Mouse (Mus musculus): Measurements from ENCODE around the gene Phf20. TPM values are rescaled to one million over a fixed set of nuclear protein-coding genes. Genes with fewer than 3 reads are reported as not detected.

Gene Phf20
- polyA plus RNA-seq, 1 experiment from 2014 or later, result 63.8 TPM

- DNase-seq (ENCODE audit: low spot score) (no peak), ATAC-seq (replicated peaks; ENCODE audit: low FRiP score, low read depth) (no peak)
- no peak overlapping the region for H3K4me2 ChIP-seq (ENCODE audit: low read length)
- H3K9me3 ChIP-seq (replicated peaks; ENCODE audit: low read length), result no peaks in the 10 kb centered on the region
- no peaks in the 10 kb centered on the region for H3K4me1 ChIP-seq (replicated peaks; ENCODE audit: insufficient read depth, low read length)
- WGBS, result 71% methylated on average over 2 of the region's 2 CpGs
- H3K36me3 ChIP-seq (ENCODE audit: insufficient read depth, low read length), result peaks cover 35% of the 10 kb centered on the region; the same call in 1 of the 2 replicates
- H3K4me3 ChIP-seq (replicated peaks; ENCODE audit: low read depth, low read length), result no peak overlapping the region
- no peak overlapping the region for H3K27ac ChIP-seq
- no peaks in the 10 kb centered on the region for H3K27me3 ChIP-seq (ENCODE audit: insufficient read depth, low read length)
- no peak overlapping the region for H3K9ac ChIP-seq (ENCODE audit: low read depth, low read length)
- no peak for TF ChIP-seq CTCF (IDR thresholded peaks at IDR 0.05; ENCODE audit: low read depth)
Measured at GRCm38 (mm10) chr2:156285161-156285560, 88.9 kb downstream of the Phf20 start.

- no peak overlapping the region for H3K4me2 ChIP-seq (ENCODE audit: low read length)
- H3K4me1 ChIP-seq (replicated peaks; ENCODE audit: insufficient read depth, low read length), result no peaks in the 10 kb centered on the region
- no peak overlapping the region for H3K4me3 ChIP-seq (replicated peaks; ENCODE audit: low read depth, low read length)
- peaks cover 30% of the 10 kb centered on the region; the same call in 1 of the 2 replicates for H3K36me3 ChIP-seq (ENCODE audit: insufficient read depth, low read length)
- 93% methylated on average over 4 of the region's 4 CpGs for WGBS
- H3K9me3 ChIP-seq (replicated peaks; ENCODE audit: low read length), result no peaks in the 10 kb centered on the region
- no peak for ATAC-seq (replicated peaks; ENCODE audit: low FRiP score, low read depth)
- TF ChIP-seq CTCF (IDR thresholded peaks at IDR 0.05; ENCODE audit: low read depth), result peak; percentile 12; the same call in 1 of the 2 replicates
- no peak overlapping the region for H3K9ac ChIP-seq (ENCODE audit: low read depth, low read length)
- DNase-seq (ENCODE audit: low spot score), result no peak
- H3K27me3 ChIP-seq (ENCODE audit: insufficient read depth, low read length), result no peaks in the 10 kb centered on the region
- no peak overlapping the region for H3K27ac ChIP-seq
Measured at GRCm38 (mm10) chr2:156286733-156287132, 90.5 kb downstream of the Phf20 start.

- Histone ChIP-seq H3K4me1 (replicated peaks; ENCODE audit: insufficient read depth, low read length) (no peaks in the 10 kb centered on the region), H3K4me2 (ENCODE audit: low read length) (no peak overlapping the region), H3K27ac (no peak overlapping the region), H3K36me3 (ENCODE audit: insufficient read depth, low read length) (peaks cover 30% of the 10 kb centered on the region; the same call in 1 of the 2 replicates), H3K9ac (ENCODE audit: low read depth, low read length) (no peak overlapping the region), H3K9me3 (replicated peaks; ENCODE audit: low read length) (no peaks in the 10 kb centered on the region), H3K4me3 (replicated peaks; ENCODE audit: low read depth, low read length) (no peak overlapping the region), H3K27me3 (ENCODE audit: insufficient read depth, low read length) (no peaks in the 10 kb centered on the region)
- WGBS, result 94% methylated on average over 2 of the region's 2 CpGs
- no peak for TF ChIP-seq CTCF (IDR thresholded peaks at IDR 0.05; ENCODE audit: low read depth)
- DNase-seq (ENCODE audit: low spot score) (no peak), ATAC-seq (replicated peaks; ENCODE audit: low FRiP score, low read depth) (no peak)
Measured at GRCm38 (mm10) chr2:156288222-156288621, 92.0 kb downstream of the Phf20 start.

- peaks cover 42% of the 10 kb centered on the region for H3K36me3 ChIP-seq (ENCODE audit: insufficient read depth, low read length)
- no peak overlapping the region for H3K4me2 ChIP-seq (ENCODE audit: low read length)
- H3K9ac ChIP-seq (ENCODE audit: low read depth, low read length), result no peak overlapping the region
- H3K4me1 ChIP-seq (replicated peaks; ENCODE audit: insufficient read depth, low read length), result no peaks in the 10 kb centered on the region
- ATAC-seq (replicated peaks; ENCODE audit: low FRiP score, low read depth), result no peak
- DNase-seq (ENCODE audit: low spot score), result no peak
- H3K27me3 ChIP-seq (ENCODE audit: insufficient read depth, low read length), result no peaks in the 10 kb centered on the region
- H3K4me3 ChIP-seq (replicated peaks; ENCODE audit: low read depth, low read length), result no peak overlapping the region
- TF ChIP-seq CTCF (IDR thresholded peaks at IDR 0.05; ENCODE audit: low read depth), result no peak
- no peaks in the 10 kb centered on the region for H3K9me3 ChIP-seq (replicated peaks; ENCODE audit: low read length)
- WGBS, result 95% methylated on average over 2 of the region's 2 CpGs
- H3K27ac ChIP-seq, result no peak overlapping the region
Measured at GRCm38 (mm10) chr2:156289552-156290160, 93.4 kb downstream of the Phf20 start.

GRCm38 (mm10) chr2:156291998-156292397 lies 95.7 kb downstream of the Phf20 start:
- DNase-seq (ENCODE audit: low spot score) (no peak), ATAC-seq (replicated peaks; ENCODE audit: low FRiP score, low read depth) (no peak)
- TF ChIP-seq CTCF (IDR thresholded peaks at IDR 0.05; ENCODE audit: low read depth), result no peak
- Histone ChIP-seq H3K27ac (no peak overlapping the region), H3K36me3 (ENCODE audit: insufficient read depth, low read length) (peaks cover 36% of the 10 kb centered on the region), H3K4me1 (replicated peaks; ENCODE audit: insufficient read depth, low read length) (no peaks in the 10 kb centered on the region), H3K9ac (ENCODE audit: low read depth, low read length) (no peak overlapping the region), H3K27me3 (ENCODE audit: insufficient read depth, low read length) (no peaks in the 10 kb centered on the region), H3K9me3 (replicated peaks; ENCODE audit: low read length) (no peaks in the 10 kb centered on the region), H3K4me3 (replicated peaks; ENCODE audit: low read depth, low read length) (no peak overlapping the region), H3K4me2 (ENCODE audit: low read length) (no peak overlapping the region)
- 89% methylated on average over 1 of the region's 1 CpGs for WGBS

- H3K4me2 ChIP-seq (ENCODE audit: low read length), result no peak overlapping the region
- no peaks in the 10 kb centered on the region for H3K27me3 ChIP-seq (ENCODE audit: insufficient read depth, low read length)
- peak overlapping the region; percentile 51 for H3K27ac ChIP-seq
- ATAC-seq (replicated peaks; ENCODE audit: low FRiP score, low read depth) (peak; percentile 70), DNase-seq (ENCODE audit: low spot score) (no peak)
- no peaks in the 10 kb centered on the region for H3K4me1 ChIP-seq (replicated peaks; ENCODE audit: insufficient read depth, low read length)
- H3K4me3 ChIP-seq (replicated peaks; ENCODE audit: low read depth, low read length), result no peak overlapping the region
- H3K36me3 ChIP-seq (ENCODE audit: insufficient read depth, low read length), result peaks cover 27% of the 10 kb centered on the region; the same call in 1 of the 2 replicates
- no peak overlapping the region for H3K9ac ChIP-seq (ENCODE audit: low read depth, low read length)
- no peaks in the 10 kb centered on the region for H3K9me3 ChIP-seq (replicated peaks; ENCODE audit: low read length)
- TF ChIP-seq CTCF (IDR thresholded peaks at IDR 0.05; ENCODE audit: low read depth), result no peak
- 89% methylated on average over 2 of the region's 2 CpGs for WGBS
Measured at GRCm38 (mm10) chr2:156295601-156296063, 99.4 kb downstream of the Phf20 start.

Measured in kidney, postnatal 0 days (tissue).